Comparison of ENCODE assay signal across 21 mouse cellular contexts in genomic region chr12:8343381-8343780, GRCm38 (mm10). TPM values are rescaled to one million over a fixed set of nuclear protein-coding genes. Genes with fewer than 3 reads are reported as not detected.
"Had no signal": no experiment of that assay in that cellular context is flagged by ENCODE, and none has a peak within 500 bp of the region (broad histone marks: within the 10 kb centered on the region; RNA-seq: fewer than 3 reads in every experiment).

No protein-coding gene starts in this region.

- H3K27me3 ChIP-seq: neural tube, embryonic 15.5 days; stomach, embryonic 15.5 days had no signal

- DNase-seq: retina, postnatal 1 day; right cerebral cortex, adult 18-20 months; right cerebral cortex, postnatal 14 days; right cerebral cortex, postnatal 25 days; right cerebral cortex, postnatal 4 days; spleen, adult 18-20 months; thymus, adult 18-20 months; thymus, adult 2 months; thymus, postnatal 14 days; thymus, postnatal 25 days; thymus, postnatal 36 days; thymus, postnatal 4 days had no signal

- H3K36me3 ChIP-seq: stomach, embryonic 15.5 days had no signal

- H3K4me3 ChIP-seq: neural tube, embryonic 15.5 days; stomach, embryonic 15.5 days had no signal

- H3K9ac ChIP-seq: neural tube, embryonic 15.5 days; stomach, embryonic 15.5 days had no signal

- H3K27ac ChIP-seq: neural tube, embryonic 15.5 days; stomach, embryonic 15.5 days; stomach, postnatal 0 days had no signal

RNA-seq across cellular contexts. Expression of gene Gdf7, which starts 41.6 kb away (rescaled TPM):
- total RNA-seq: neutrophil, adult 5-6 weeks had no signal
- polyA plus RNA-seq: small intestine, adult 2 months; spleen, adult 2 months; stomach, embryonic 14.5 days; stomach, embryonic 15.5 days; stomach, postnatal 0 days; thymus, postnatal 0 days; urinary bladder, adult 2 months had no signal
